Mouse (Mus musculus) erythroid progenitor cell, adult 5-6 weeks (primary cell): ENCODE data around the gene Olfr97. TPM values are rescaled to one million over a fixed set of nuclear protein-coding genes. Genes with fewer than 3 reads are reported as not detected.

Experiments
- ATAC-seq: replicated peaks from 2 replicates; pipeline ENCODE4 v1.8.0; 2016; ENCODE audit warnings: moderate number of reproducible peaks, mild to moderate bottlenecking, moderate TSS enrichment, inconsistent platforms; ENCODE audit not compliant: poor library complexity, low FRiP score, severe bottlenecking
- total RNA-seq, 2 experiments: library from RNA; stranded (forward) in 1 of 2; stranded (reverse) in 1 of 2; fragments of 150-400 nt in 1 of 2; fragments of 186-747, 209-891 nt in 1 of 2; gene quantifications; 2 replicates each; pipeline versions ENCODE4 v1.2.3 to v1.2.4; 2015 to 2017; ENCODE audit warnings: low replicate concordance in 2 of 2

Olfr97 gene
- total RNA-seq, 2 experiments from 2014 or later, result not detected

- no peak for ATAC-seq
These were observed 40.0 kb downstream of the Olfr97 start for GRCm38 (mm10) chr17:37196845-37197724.

DNA sequence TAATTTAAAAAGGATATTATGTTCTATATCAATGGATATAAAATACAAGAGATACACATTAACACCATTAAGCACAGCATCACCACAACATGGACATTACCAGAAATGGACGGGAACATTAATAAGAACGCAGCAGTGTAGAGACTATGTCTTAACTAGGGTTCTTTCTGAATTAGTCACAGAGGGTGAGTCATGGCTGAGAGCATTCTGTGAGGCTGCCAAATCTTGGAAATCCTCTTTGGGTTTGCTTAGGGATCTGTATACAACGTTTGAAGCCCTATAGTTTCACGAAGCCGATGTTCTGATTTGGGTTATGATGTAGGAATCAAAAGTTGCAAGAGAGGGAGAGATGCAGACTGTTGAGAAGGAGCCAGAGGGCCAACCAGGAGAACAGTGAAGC lies 42.3 kb downstream of the Olfr97 start:
- ATAC-seq, result no peak

DNA sequence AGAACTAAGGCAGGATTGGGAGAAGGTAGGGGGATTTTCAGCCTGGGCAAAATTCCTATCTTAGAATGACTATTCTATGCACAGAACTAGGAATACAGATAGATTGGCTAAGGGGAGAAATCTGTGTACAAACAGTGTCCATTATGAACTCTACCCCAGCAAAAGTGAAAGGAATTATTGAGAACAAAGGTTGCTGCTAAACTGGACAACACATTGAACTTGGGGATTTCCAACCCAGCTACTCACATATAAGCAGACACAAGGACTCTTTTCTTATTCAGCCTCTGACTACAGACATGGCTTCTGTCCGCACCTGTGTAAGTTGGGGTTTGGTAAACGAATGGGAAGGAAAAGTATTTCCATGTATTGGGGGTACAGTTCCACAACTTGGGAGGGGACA lies 43.5 kb downstream of the Olfr97 start, which contains the start of gene Ubd:
Gene Ubd (plus strand): TSS at position 237 of the 400 bp plus-strand sequence.
- ATAC-seq, result no peak

GRCm38 (mm10) chr17:37193032-37193431 lies 44.1 kb downstream of the Olfr97 start:
- ATAC-seq, result no peak

DNA sequence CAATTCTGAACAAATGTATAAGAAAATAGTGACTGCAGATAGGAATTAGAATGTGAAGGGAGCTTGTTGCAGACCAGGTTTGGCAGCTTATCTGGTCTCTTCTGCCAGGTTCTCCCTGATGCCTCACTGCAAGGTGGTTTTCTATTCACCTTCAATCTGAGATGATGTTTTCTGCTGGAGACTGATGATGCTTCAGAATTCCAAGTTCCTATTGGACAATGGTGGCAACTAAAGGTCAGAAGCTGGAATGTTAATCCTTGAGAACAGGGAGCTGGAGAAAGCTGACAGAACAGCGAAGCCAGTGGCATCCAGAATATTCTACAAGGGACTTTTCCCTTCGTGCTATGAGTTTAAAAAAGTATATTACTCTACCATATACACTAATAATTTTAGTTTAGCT lies 46.4 kb downstream of the Olfr97 start:
- ATAC-seq, result no peak

DNA sequence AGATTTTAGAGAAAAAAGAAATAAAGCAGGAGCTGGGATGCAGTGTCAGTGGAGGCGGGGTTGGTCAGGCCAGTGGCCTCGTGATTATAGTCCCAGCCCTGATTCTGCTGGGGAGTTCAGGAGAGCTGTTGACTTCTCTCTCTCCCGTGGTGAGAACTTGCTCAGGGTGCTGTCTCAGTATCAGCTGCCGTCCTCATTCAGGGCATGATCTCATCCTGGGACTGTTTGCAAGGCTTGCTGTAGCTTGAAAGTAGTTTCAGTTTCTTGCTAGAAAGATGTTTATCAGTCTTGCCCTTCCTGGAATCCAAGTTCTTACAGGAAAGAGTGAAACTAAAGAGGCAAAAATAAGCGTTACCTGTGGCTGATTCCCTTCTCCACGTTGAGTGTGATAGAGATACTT lies 51.7 kb downstream of the Olfr97 start:
- no peak for ATAC-seq

Other genes starting within 250 kb of the Olfr97 start
- gene H2-M5, start 247.8 kb downstream of the Olfr97 start, total RNA-seq (2015; ENCODE audit: low replicate concordance), result not detected in 2 replicates
- not detected in 2 replicates for gene H2-M5, start 247.8 kb downstream of the Olfr97 start, total RNA-seq (2017; ENCODE audit: low replicate concordance)
- gene Zfp57, start 236.2 kb downstream of the Olfr97 start, total RNA-seq (2015; ENCODE audit: low replicate concordance), result not detected in 2 replicates
- not detected in 2 replicates for gene Zfp57, start 236.2 kb downstream of the Olfr97 start, total RNA-seq (2017; ENCODE audit: low replicate concordance)
- not detected in 2 replicates for gene Mog, start 213.9 kb downstream of the Olfr97 start, total RNA-seq (2015; ENCODE audit: low replicate concordance)
- not detected in 2 replicates for gene Mog, start 213.9 kb downstream of the Olfr97 start, total RNA-seq (2017; ENCODE audit: low replicate concordance)
- gene Gabbr1, start 191.4 kb downstream of the Olfr97 start, total RNA-seq (2015; ENCODE audit: low replicate concordance), result 3.8 and 11.5 TPM in 2 replicates
- gene Gabbr1, start 191.4 kb downstream of the Olfr97 start, total RNA-seq (2017; ENCODE audit: low replicate concordance), result 0.51 and 1.5 TPM in 2 replicates
- gene Olfr90, start 148.8 kb downstream of the Olfr97 start, total RNA-seq (2015; ENCODE audit: low replicate concordance), result not detected in 2 replicates
- gene Olfr90, start 148.8 kb downstream of the Olfr97 start, total RNA-seq (2017; ENCODE audit: low replicate concordance), result not detected in 2 replicates
- gene Olfr91, start 139.1 kb downstream of the Olfr97 start, total RNA-seq (2015; ENCODE audit: low replicate concordance), result not detected in 2 replicates
- gene Olfr91, start 139.1 kb downstream of the Olfr97 start, total RNA-seq (2017; ENCODE audit: low replicate concordance), result not detected in 2 replicates
- gene Olfr92, start 117.2 kb downstream of the Olfr97 start, total RNA-seq (2015; ENCODE audit: low replicate concordance), result not detected in 2 replicates
- not detected in 2 replicates for gene Olfr92, start 117.2 kb downstream of the Olfr97 start, total RNA-seq (2017; ENCODE audit: low replicate concordance)
- gene Olfr93, start 75.8 kb downstream of the Olfr97 start, total RNA-seq (2015; ENCODE audit: low replicate concordance), result not detected in 2 replicates
- not detected in 2 replicates for gene Olfr93, start 75.8 kb downstream of the Olfr97 start, total RNA-seq (2017; ENCODE audit: low replicate concordance)
- gene Ubd, start 43.4 kb downstream of the Olfr97 start, total RNA-seq (2015; ENCODE audit: low replicate concordance), result 4.0 TPM in 1 of 2 replicates, not detected in the other
- gene Ubd, start 43.4 kb downstream of the Olfr97 start, total RNA-seq (2017; ENCODE audit: low replicate concordance), result 4.5 and 8.9 TPM in 2 replicates
- gene Olfr94, start 36.3 kb downstream of the Olfr97 start, total RNA-seq (2015; ENCODE audit: low replicate concordance), result not detected in 2 replicates
- gene Olfr94, start 36.3 kb downstream of the Olfr97 start, total RNA-seq (2017; ENCODE audit: low replicate concordance), result not detected in 2 replicates
- gene Olfr95, start 24.2 kb downstream of the Olfr97 start, total RNA-seq (2015; ENCODE audit: low replicate concordance), result not detected in 2 replicates
- gene Olfr95, start 24.2 kb downstream of the Olfr97 start, total RNA-seq (2017; ENCODE audit: low replicate concordance), result not detected in 2 replicates
- gene Olfr96, start 17.2 kb downstream of the Olfr97 start, total RNA-seq (2015; ENCODE audit: low replicate concordance), result not detected in 2 replicates
- gene Olfr96, start 17.2 kb downstream of the Olfr97 start, total RNA-seq (2017; ENCODE audit: low replicate concordance), result not detected in 2 replicates
- gene Olfr98, start 26.4 kb upstream of the Olfr97 start, total RNA-seq (2015; ENCODE audit: low replicate concordance), result not detected in 2 replicates
- gene Olfr98, start 26.4 kb upstream of the Olfr97 start, total RNA-seq (2017; ENCODE audit: low replicate concordance), result not detected in 2 replicates
- 1.3 TPM in 1 of 2 replicates, not detected in the other for gene H2-M3, start 32.9 kb upstream of the Olfr97 start, total RNA-seq (2015; ENCODE audit: low replicate concordance)
- gene H2-M3, start 32.9 kb upstream of the Olfr97 start, total RNA-seq (2017; ENCODE audit: low replicate concordance), result 5.3 and 6.8 TPM in 2 replicates
- not detected in 2 replicates for gene Olfr99, start 46.1 kb upstream of the Olfr97 start, total RNA-seq (2015; ENCODE audit: low replicate concordance)
- not detected in 2 replicates for gene Olfr99, start 46.1 kb upstream of the Olfr97 start, total RNA-seq (2017; ENCODE audit: low replicate concordance)
- gene Olfr101, start 67.0 kb upstream of the Olfr97 start, total RNA-seq (2015; ENCODE audit: low replicate concordance), result not detected in 2 replicates
- not detected in 2 replicates for gene Olfr101, start 67.0 kb upstream of the Olfr97 start, total RNA-seq (2017; ENCODE audit: low replicate concordance)
- gene Olfr102, start 79.7 kb upstream of the Olfr97 start, total RNA-seq (2015; ENCODE audit: low replicate concordance), result not detected in 2 replicates
- not detected in 2 replicates for gene Olfr102, start 79.7 kb upstream of the Olfr97 start, total RNA-seq (2017; ENCODE audit: low replicate concordance)
- gene Olfr103, start 102.4 kb upstream of the Olfr97 start, total RNA-seq (2015; ENCODE audit: low replicate concordance), result not detected in 2 replicates
- not detected in 2 replicates for gene Olfr103, start 102.4 kb upstream of the Olfr97 start, total RNA-seq (2017; ENCODE audit: low replicate concordance)
- not detected in 2 replicates for gene Olfr104-ps, start 122.3 kb upstream of the Olfr97 start, total RNA-seq (2015; ENCODE audit: low replicate concordance)
- gene Olfr104-ps, start 122.3 kb upstream of the Olfr97 start, total RNA-seq (2017; ENCODE audit: low replicate concordance), result not detected in 2 replicates
- gene Olfr105-ps, start 141.7 kb upstream of the Olfr97 start, total RNA-seq (2015; ENCODE audit: low replicate concordance), result not detected in 2 replicates
- gene Olfr105-ps, start 141.7 kb upstream of the Olfr97 start, total RNA-seq (2017; ENCODE audit: low replicate concordance), result not detected in 2 replicates
- not detected in 2 replicates for gene Olfr106-ps, start 153.1 kb upstream of the Olfr97 start, total RNA-seq (2015; ENCODE audit: low replicate concordance)
- not detected in 2 replicates for gene Olfr106-ps, start 153.1 kb upstream of the Olfr97 start, total RNA-seq (2017; ENCODE audit: low replicate concordance)
- not detected in 2 replicates for gene Olfr107, start 161.9 kb upstream of the Olfr97 start, total RNA-seq (2015; ENCODE audit: low replicate concordance)
- not detected in 2 replicates for gene Olfr107, start 161.9 kb upstream of the Olfr97 start, total RNA-seq (2017; ENCODE audit: low replicate concordance)
- gene Olfr108, start 208.2 kb upstream of the Olfr97 start, total RNA-seq (2015; ENCODE audit: low replicate concordance), result not detected in 2 replicates
- not detected in 2 replicates for gene Olfr108, start 208.2 kb upstream of the Olfr97 start, total RNA-seq (2017; ENCODE audit: low replicate concordance)
- gene Olfr109, start 221.6 kb upstream of the Olfr97 start, total RNA-seq (2015; ENCODE audit: low replicate concordance), result not detected in 2 replicates
- not detected in 2 replicates for gene Olfr109, start 221.6 kb upstream of the Olfr97 start, total RNA-seq (2017; ENCODE audit: low replicate concordance)
- gene H2-M2, start 246.2 kb upstream of the Olfr97 start, total RNA-seq (2015; ENCODE audit: low replicate concordance), result not detected in 2 replicates
- gene H2-M2, start 246.2 kb upstream of the Olfr97 start, total RNA-seq (2017; ENCODE audit: low replicate concordance), result not detected in 2 replicates